20 mouse cellular contexts compared by ENCODE assay signal in genomic region chr3:140476534-140476933, GRCm38 (mm10).
DNase-seq lines count a peak whose midpoint lies in the region; ATAC-seq lines count a peak whose summit lies in the region.
"Had no signal": no experiment of that assay in that cellular context is flagged by ENCODE, and none has a peak within 500 bp of the region (broad histone marks: within the 10 kb centered on the region; RNA-seq: fewer than 3 reads in every experiment).

No protein-coding gene starts in this region.

- no peak overlapping the region for H3K27ac ChIP-seq in embryonic facial prominence, embryonic 14.5 days (replicated peaks; ENCODE audit: low read depth, low read length)
- H3K27ac ChIP-seq in embryonic facial prominence, embryonic 10.5 days (replicated peaks): no peak overlapping the region
- H3K27ac ChIP-seq in hindbrain, embryonic 14.5 days: no peak overlapping the region
- no peak overlapping the region for H3K27ac ChIP-seq in hindbrain, embryonic 13.5 days
- H3K27ac ChIP-seq: embryonic facial prominence, embryonic 15.5 days; heart, embryonic 13.5 days had no signal

- WGBS in embryonic facial prominence, embryonic 14.5 days: 68% methylated on average over 2 of the region's 2 CpGs
- WGBS in embryonic facial prominence, embryonic 10.5 days: 69% methylated on average over 2 of the region's 2 CpGs
- WGBS in hindbrain, embryonic 14.5 days: 60% methylated on average over 2 of the region's 2 CpGs
- WGBS in hindbrain, embryonic 13.5 days: 41% methylated on average over 2 of the region's 2 CpGs

- DNase-seq in embryonic facial prominence, embryonic 14.5 days (ENCODE audit: low spot score): peak; percentile 2
- DNase-seq in embryonic facial prominence, embryonic 10.5 days (ENCODE audit: low spot score): no peak
- peak; percentile 32 for DNase-seq in hindbrain, embryonic 14.5 days (ENCODE audit: low spot score)
- DNase-seq in Muller cell, postnatal 12 days (ENCODE audit: inconsistent ontology term): peak; percentile 11
- peak; percentile 59 for DNase-seq in retina, embryonic 14.5 days (ENCODE audit: low spot score)
- no peak for DNase-seq in kidney, adult 8-10 months
- DNase-seq: adrenal gland, postnatal 14 days; cerebellum, adult 18-20 months; cerebellum, adult 9-11 months; cerebellum, postnatal 36 days; gastrocnemius, postnatal 36 days; heart, adult 11 months; heart, postnatal 36 days had no signal

- H3K27me3 ChIP-seq in embryonic facial prominence, embryonic 14.5 days (replicated peaks; ENCODE audit: control insufficient read depth, insufficient read depth, low read length): no peaks in the 10 kb centered on the region
- H3K27me3 ChIP-seq in embryonic facial prominence, embryonic 10.5 days (replicated peaks; ENCODE audit: low read depth, poor library complexity, severe bottlenecking): no peaks in the 10 kb centered on the region
- no peaks in the 10 kb centered on the region for H3K27me3 ChIP-seq in hindbrain, embryonic 14.5 days (ENCODE audit: control insufficient read depth, insufficient read depth, low read length)
- H3K27me3 ChIP-seq in hindbrain, embryonic 13.5 days: no peaks in the 10 kb centered on the region
- H3K27me3 ChIP-seq: embryonic facial prominence, embryonic 15.5 days; heart, embryonic 13.5 days; Patski had no signal

- H3K4me3 ChIP-seq in embryonic facial prominence, embryonic 14.5 days (ENCODE audit: low read depth, low read length): no peak overlapping the region
- H3K4me3 ChIP-seq in embryonic facial prominence, embryonic 10.5 days: no peak overlapping the region
- no peak overlapping the region for H3K4me3 ChIP-seq in hindbrain, embryonic 14.5 days (replicated peaks; ENCODE audit: low read length)
- H3K4me3 ChIP-seq in hindbrain, embryonic 13.5 days: no peak overlapping the region
- H3K4me3 ChIP-seq: embryonic facial prominence, embryonic 15.5 days; erythroblast, embryonic 14.5 days; heart, embryonic 13.5 days had no signal

- no peaks in the 10 kb centered on the region for H3K36me3 ChIP-seq in embryonic facial prominence, embryonic 14.5 days (ENCODE audit: control insufficient read depth, insufficient read depth, low read length)
- H3K36me3 ChIP-seq in embryonic facial prominence, embryonic 10.5 days (replicated peaks): no peaks in the 10 kb centered on the region
- H3K36me3 ChIP-seq in hindbrain, embryonic 14.5 days (replicated peaks; ENCODE audit: control insufficient read depth, insufficient read depth): no peaks in the 10 kb centered on the region
- H3K36me3 ChIP-seq in hindbrain, embryonic 13.5 days: no peaks in the 10 kb centered on the region
- H3K36me3 ChIP-seq: embryonic facial prominence, embryonic 15.5 days; heart, embryonic 13.5 days had no signal

- no peak overlapping the region for H3K9ac ChIP-seq in embryonic facial prominence, embryonic 14.5 days (ENCODE audit: low read depth, low read length)
- no peak overlapping the region for H3K9ac ChIP-seq in hindbrain, embryonic 14.5 days
- H3K9ac ChIP-seq in hindbrain, embryonic 13.5 days: no peak overlapping the region
- H3K9ac ChIP-seq: embryonic facial prominence, embryonic 15.5 days; heart, embryonic 13.5 days had no signal

- no peaks in the 10 kb centered on the region for H3K4me1 ChIP-seq in embryonic facial prominence, embryonic 14.5 days (ENCODE audit: control insufficient read depth, insufficient read depth, low read length)
- H3K4me1 ChIP-seq in embryonic facial prominence, embryonic 10.5 days: no peaks in the 10 kb centered on the region
- H3K4me1 ChIP-seq in hindbrain, embryonic 14.5 days (replicated peaks; ENCODE audit: control insufficient read depth, insufficient read depth, low read length): no peaks in the 10 kb centered on the region
- H3K4me1 ChIP-seq in hindbrain, embryonic 13.5 days (replicated peaks): no peaks in the 10 kb centered on the region
- H3K4me1 ChIP-seq: embryonic facial prominence, embryonic 15.5 days; heart, embryonic 13.5 days had no signal

- H3K9me3 ChIP-seq in embryonic facial prominence, embryonic 14.5 days (ENCODE audit: control insufficient read depth, low read length): no peaks in the 10 kb centered on the region
- H3K9me3 ChIP-seq in embryonic facial prominence, embryonic 10.5 days: no peaks in the 10 kb centered on the region
- no peaks in the 10 kb centered on the region for H3K9me3 ChIP-seq in hindbrain, embryonic 14.5 days (ENCODE audit: control insufficient read depth, low read length)
- no peaks in the 10 kb centered on the region for H3K9me3 ChIP-seq in hindbrain, embryonic 13.5 days
- H3K9me3 ChIP-seq: embryonic facial prominence, embryonic 15.5 days; heart, embryonic 13.5 days had no signal

- ATAC-seq in embryonic facial prominence, embryonic 14.5 days (ENCODE audit: low read depth): no peak
- no peak for ATAC-seq in hindbrain, embryonic 14.5 days (ENCODE audit: low FRiP score)
- ATAC-seq in hindbrain, embryonic 13.5 days (ENCODE audit: low FRiP score): no peak
- ATAC-seq: activated CD4-positive, CD25-positive, alpha-beta regulatory T cell, adult 4 months; intestine, embryonic 16.5 days; Patski had no signal

- no peak overlapping the region for H3K4me2 ChIP-seq in embryonic facial prominence, embryonic 14.5 days (ENCODE audit: low read depth, low read length)
- H3K4me2 ChIP-seq in hindbrain, embryonic 14.5 days (replicated peaks): no peak overlapping the region
- H3K4me2 ChIP-seq in hindbrain, embryonic 13.5 days: no peak overlapping the region
- H3K4me2 ChIP-seq: embryonic facial prominence, embryonic 15.5 days; heart, embryonic 13.5 days had no signal

Comparison
In these comparisons a context has a peak if more than half of its experiments do, and no peak if none do; other contexts are left out.
1. DNase-seq: peak in embryonic facial prominence, embryonic 14.5 days (single experiment), hindbrain, embryonic 14.5 days (single experiment), Muller cell, postnatal 12 days (single experiment) and retina, embryonic 14.5 days (single experiment); none in embryonic facial prominence, embryonic 10.5 days (single experiment) and kidney, adult 8-10 months (0 of 2).